Mouse (Mus musculus) brain, adult 10 weeks (tissue): ENCODE data around the gene Atl1. TPM values are rescaled to one million over a fixed set of nuclear protein-coding genes. Genes with fewer than 3 reads are reported as not detected.

Source experiments
- polyA plus RNA-seq: library from polyadenylated mRNA; stranded (reverse); fragments of 350-450 nt; fragmentation: Illumina TruSeq; extraction: RNeasy Lipid Tissue Mini Kit (QIAGEN cat#74804); gene quantifications from one replicate; pipeline ENCODE4 v1.2.3, GENCODE M21; 2015; ENCODE audit warnings: low read depth, low replicate concordance

Gene Atl1
- polyA plus RNA-seq = 197 TPM

GRCm38 (mm10) chr12:69892371-69893251 lies at the start of gene Atl1, which contains the start of gene Map4k5:
Gene Atl1, plus strand, starts transcription at chr12:69892614.
Gene Map4k5, minus strand, starts transcription at chr12:69893200.

GRCm38 (mm10) chr12:69986786-69987497 lies 94.5 kb downstream of the Atl1 start, which contains the start of gene Sav1:
Gene Sav1, minus strand, starts transcription at chr12:69987002.

Other genes with a start within 250 kb of the Atl1 start
- gene Sos2, start 210.8 kb upstream of the Atl1 start, polyA plus RNA-seq = 28.7 TPM
- 13.8 TPM for gene L2hgdh, start 167.7 kb upstream of the Atl1 start, polyA plus RNA-seq
- 51.4 TPM for gene Atp5s, start 167.7 kb upstream of the Atl1 start, polyA plus RNA-seq
- gene Cdkl1, start 101.3 kb upstream of the Atl1 start, polyA plus RNA-seq = 31.5 TPM
- 30.4 TPM for gene Map4k5, start 586 bp downstream of the Atl1 start, polyA plus RNA-seq
- gene Sav1, start 94.4 kb downstream of the Atl1 start, polyA plus RNA-seq = 21.0 TPM
- gene Nin, start 221.1 kb downstream of the Atl1 start, polyA plus RNA-seq = 17.5 TPM